Mouse (Mus musculus) heart, adult 2 months (tissue): ENCODE data around the gene Ctxn1.

Experiments used
- CTCF ChIP-seq: fragments of 200-600 bp; IDR thresholded peaks from 2 replicates; pipeline ENCODE4 v1.8.1; 2022; ENCODE audit warnings: antibody characterized with exemption, mild to moderate bottlenecking, moderate library complexity
- EP300 ChIP-seq: fragments of 200-500 bp; IDR thresholded peaks from 2 replicates; pipeline ENCODE4 v1.6.1; 2011; ENCODE audit warnings: low read depth, low read length, control low read depth; ENCODE audit not compliant: insufficient read depth
- POLR2A ChIP-seq: fragments of 200-500 bp; IDR thresholded peaks from 2 replicates; pipeline ENCODE4 v1.6.1; 2011; ENCODE audit warnings: mild to moderate bottlenecking, low read depth, low read length, control low read depth; ENCODE audit not compliant: insufficient read depth

- no peak for TF ChIP-seq POLR2A
- no peak for TF ChIP-seq CTCF
- TF ChIP-seq EP300 = no peak
These were observed 396 bp downstream of the Ctxn1 start for GRCm38 (mm10) chr8:4258678-4259077.
